Mouse (Mus musculus) kidney, adult 2 months (tissue): ENCODE results near the gene Gm21188. TPM values are rescaled to one million over a fixed set of nuclear protein-coding genes. Genes with fewer than 3 reads are reported as not detected.
"Not testable (repeated sequence)": the region's sequence is repeated elsewhere in the genome, so short reads cannot be mapped to it uniquely, and the experiment has no call there.

Experiments
- DNase-seq: peaks from one replicate; pipeline ENCODE4 v3.0.0; 2021
- H3K27ac ChIP-seq: fragments of 200-500 bp; 2 replicates; pipeline ENCODE4 v1.5.1; 2012; ENCODE audit warnings: low read depth, low read length, control low read depth, inconsistent platforms; ENCODE audit not compliant: insufficient read depth
- H3K27me3 ChIP-seq: fragments of 200-500 bp; replicated peaks from 2 replicates; pipeline ENCODE4 v1.6.1; 2012; ENCODE audit warnings: mild to moderate bottlenecking, moderate library complexity, low read length, inconsistent platforms; ENCODE audit not compliant: control insufficient read depth, insufficient read depth
- H3K36me3 ChIP-seq: fragments of 200-500 bp; 2 replicates; pipeline ENCODE4 v1.6.1; 2012; ENCODE audit warnings: mild to moderate bottlenecking, moderate library complexity, low read length, inconsistent platforms; ENCODE audit not compliant: control insufficient read depth, insufficient read depth
- H3K4me1 ChIP-seq: fragments of 200-500 bp; 2 replicates; pipeline ENCODE4 v1.6.1; 2011; ENCODE audit warnings: low read length; ENCODE audit not compliant: control insufficient read depth, insufficient read depth
- H3K4me3 ChIP-seq: fragments of 200-500 bp; 2 replicates; pipeline ENCODE4 v1.5.1; 2011; ENCODE audit warnings: mild to moderate bottlenecking, low read depth, low read length, control low read depth; ENCODE audit not compliant: insufficient read depth
- WGBS: fragments of 180-500 bp; shearing (Covaris S2); methylation state at CpG from one replicate; pipeline ENCODE4 v1.1.7; 2018; 5-methylcytosine and 5-hydroxymethylcytosine counted together
- polyA plus RNA-seq: library from polyadenylated mRNA; depleted of rRNA; stranded (reverse); fragments of >200 nt; gene quantifications from 2 replicates; pipeline ENCODE4 v1.2.3, GENCODE M21; 2012

The Gm21188 gene
- polyA plus RNA-seq, 1 experiment: 0.80 TPM

DNA sequence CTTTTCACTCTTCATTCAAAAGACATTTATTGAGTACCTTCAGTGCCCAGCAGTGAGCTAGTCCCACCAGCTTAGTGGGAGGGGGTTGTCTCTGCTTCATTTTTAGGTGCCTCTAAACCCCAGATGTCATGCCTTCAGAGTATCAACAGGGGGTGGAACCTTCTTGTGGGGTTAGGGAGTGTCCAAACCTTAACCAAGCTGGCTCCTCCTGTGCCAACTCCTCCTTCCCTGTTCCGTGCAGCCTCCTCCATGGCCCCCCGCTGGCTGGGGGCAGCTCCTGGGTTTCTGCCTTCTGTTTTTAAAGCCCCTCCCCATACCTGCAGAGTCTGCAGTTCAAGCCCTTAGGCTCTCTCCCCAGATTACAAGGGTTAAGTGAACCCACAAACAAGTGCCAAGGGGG lies 3.8 kb downstream of the Gm21188 start:
- not testable (repeated sequence) for H3K36me3 ChIP-seq, H3K27ac ChIP-seq, H3K27me3 ChIP-seq, DNase-seq, H3K4me3 ChIP-seq, H3K4me1 ChIP-seq
- WGBS: no CpG with 5 or more reads among the region's 2 CpGs

DNA sequence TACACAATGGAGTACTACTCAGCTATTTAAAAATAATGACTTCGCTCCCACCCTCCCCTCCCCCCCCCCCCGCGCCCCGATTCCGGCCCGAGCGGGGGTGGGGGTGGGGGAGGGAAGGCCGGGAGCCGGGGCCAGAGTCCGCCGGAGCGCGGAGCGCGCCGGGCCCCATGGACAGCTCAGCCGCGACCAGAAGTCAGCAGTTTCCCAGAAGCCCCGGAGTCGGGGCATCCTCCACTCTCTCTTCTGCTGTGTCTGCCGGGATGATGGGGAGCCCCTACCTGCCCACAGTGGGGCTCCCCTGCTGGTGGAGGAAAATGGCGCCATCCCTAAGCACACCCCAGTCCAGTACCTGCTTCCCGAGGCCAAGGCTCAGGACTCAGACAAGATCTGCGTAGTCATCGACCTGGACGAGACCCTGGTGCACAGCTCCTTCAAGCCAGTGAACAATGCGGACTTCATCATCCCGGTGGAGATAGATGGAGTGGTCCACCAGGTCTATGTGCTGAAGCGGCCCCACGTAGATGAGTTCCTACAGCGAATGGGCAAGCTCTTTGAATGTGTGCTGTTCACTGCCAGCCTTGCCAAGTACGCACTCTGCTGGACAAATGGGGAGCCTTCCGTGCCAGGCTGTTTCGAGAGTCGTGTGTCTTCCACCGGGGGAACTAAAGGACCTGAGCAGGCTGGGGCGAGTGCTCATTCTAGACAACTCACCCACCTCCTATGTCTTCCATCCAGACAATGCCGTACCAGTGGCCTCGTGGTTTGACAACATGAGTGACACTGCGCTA lies 5.4 kb downstream of the Gm21188 start:
- not testable (repeated sequence) for H3K36me3 ChIP-seq, H3K4me1 ChIP-seq, H3K27ac ChIP-seq, H3K4me3 ChIP-seq, H3K27me3 ChIP-seq, DNase-seq
- WGBS: 3% methylated on average over 10 of the region's 40 CpGs

DNA sequence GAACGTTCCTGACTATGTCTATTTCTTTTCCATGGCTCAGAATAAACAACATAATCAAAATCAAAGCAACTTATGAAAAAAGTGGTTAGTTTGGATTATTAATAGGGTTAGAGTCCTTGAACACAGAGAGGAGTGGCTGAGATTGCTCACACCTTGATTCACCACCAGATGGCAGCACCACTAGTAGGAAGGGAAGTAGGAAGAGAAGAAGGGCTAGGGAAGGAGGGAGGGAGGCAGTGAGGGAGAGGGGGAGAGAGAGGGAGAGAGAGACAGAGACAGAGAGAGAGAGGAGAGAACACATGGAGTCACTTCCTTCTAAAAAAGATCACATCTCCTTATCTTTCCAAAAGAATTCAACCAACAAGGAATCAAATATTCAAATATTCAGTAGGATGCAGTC lies 10.8 kb downstream of the Gm21188 start:
- not testable (repeated sequence) for H3K4me3 ChIP-seq, DNase-seq, H3K27me3 ChIP-seq, H3K27ac ChIP-seq, H3K36me3 ChIP-seq, H3K4me1 ChIP-seq
- no CpG with 5 or more reads among the region's 1 CpGs for WGBS

DNA sequence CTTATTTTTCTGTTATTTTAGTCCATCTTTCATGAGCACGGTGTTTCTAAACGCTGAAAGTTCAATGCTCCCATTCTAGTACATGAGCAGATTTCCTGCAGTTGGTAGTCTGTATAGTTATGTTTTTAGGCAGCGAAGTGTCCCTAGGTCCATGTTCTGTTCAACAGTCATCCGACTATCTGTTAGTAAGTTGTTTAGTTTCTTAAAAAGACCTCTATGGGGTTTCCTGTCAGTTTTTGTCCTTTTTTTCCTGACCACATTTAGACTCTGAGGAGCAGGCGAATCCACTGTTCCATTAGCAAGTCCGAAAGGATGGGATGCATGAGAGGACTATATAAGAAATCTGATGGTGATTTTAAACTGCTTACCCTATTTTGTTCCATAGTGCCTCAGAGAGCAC lies 14.1 kb downstream of the Gm21188 start:
- H3K36me3 ChIP-seq, H3K27me3 ChIP-seq, H3K27ac ChIP-seq, H3K4me1 ChIP-seq, H3K4me3 ChIP-seq, DNase-seq: not testable (repeated sequence)
- WGBS: 6% methylated on average over 6 of the region's 6 CpGs

DNA sequence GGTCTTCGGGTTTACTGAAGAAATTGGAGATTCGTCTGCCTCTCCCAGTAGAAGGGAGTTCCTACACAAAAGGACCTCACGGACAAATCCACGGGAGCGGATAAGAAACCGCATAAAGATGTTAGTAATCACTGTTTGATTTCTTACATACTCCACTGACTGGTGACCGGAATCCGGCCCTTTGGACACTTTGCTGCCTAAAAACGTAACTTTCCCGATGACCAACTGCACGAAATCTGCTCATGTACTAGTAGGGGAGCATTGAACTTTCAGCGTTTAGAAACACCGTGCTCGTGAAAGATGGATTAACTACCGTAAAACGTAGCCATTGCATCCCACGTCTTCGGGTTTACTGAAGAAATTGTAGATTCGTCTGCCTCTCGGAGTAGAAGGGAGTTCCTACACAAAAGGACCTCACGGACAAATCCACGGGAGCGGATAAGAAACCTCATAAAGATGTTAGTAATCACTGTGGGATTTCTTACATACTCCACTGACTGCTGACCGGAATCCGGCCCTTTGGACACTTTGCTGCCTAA lies 15.3 kb downstream of the Gm21188 start:
- H3K4me1 ChIP-seq, H3K27me3 ChIP-seq, H3K27ac ChIP-seq, H3K36me3 ChIP-seq, DNase-seq, H3K4me3 ChIP-seq: not testable (repeated sequence)
- WGBS: 3% methylated on average over 23 of the region's 25 CpGs

DNA sequence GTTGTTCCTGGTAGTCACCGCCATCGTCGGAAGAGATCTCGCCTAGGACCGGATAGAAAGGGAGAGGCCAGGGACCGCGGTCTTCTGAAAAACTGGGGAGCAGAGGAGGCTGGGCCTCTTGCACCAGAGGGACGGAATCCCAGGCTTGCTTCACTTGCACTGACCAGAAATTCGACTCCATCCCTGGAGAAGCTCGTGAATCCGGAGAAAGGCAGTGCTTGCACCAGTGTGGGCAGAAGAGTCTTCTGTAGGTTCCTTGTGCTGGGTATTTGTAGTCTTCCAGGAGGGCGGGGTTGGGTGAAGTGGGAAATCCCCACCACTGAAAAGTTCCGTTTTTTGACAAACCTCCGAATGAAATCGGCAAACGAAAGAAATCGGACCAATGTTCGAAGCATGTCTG lies 16.8 kb downstream of the Gm21188 start:
- H3K4me1 ChIP-seq, H3K27ac ChIP-seq, DNase-seq, H3K36me3 ChIP-seq, H3K27me3 ChIP-seq, H3K4me3 ChIP-seq: not testable (repeated sequence)
- WGBS: 3% methylated on average over 11 of the region's 18 CpGs

DNA sequence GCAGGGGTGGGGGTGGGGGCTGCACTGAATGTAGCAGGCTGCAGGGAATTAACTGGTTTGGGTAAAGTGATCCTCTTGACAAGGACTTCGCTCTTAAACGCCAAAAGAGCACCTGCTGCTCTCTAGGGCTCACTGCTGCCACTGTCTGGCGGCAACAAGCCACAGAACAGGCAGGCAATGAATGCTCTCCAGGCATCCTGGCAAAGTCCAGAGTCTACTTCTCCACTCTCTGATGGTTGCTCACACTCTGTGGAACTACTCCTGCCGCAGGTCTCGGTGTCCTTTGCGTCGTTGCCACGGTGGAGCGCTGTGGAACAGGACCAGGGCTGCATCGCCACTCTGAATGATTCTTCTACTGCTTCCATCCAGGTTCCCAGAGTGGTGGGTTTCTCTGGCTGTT lies 17.4 kb downstream of the Gm21188 start:
- H3K27ac ChIP-seq, H3K36me3 ChIP-seq, H3K27me3 ChIP-seq, H3K4me1 ChIP-seq, H3K4me3 ChIP-seq, DNase-seq: not testable (repeated sequence)
- 3% methylated on average over 3 of the region's 10 CpGs for WGBS

DNA sequence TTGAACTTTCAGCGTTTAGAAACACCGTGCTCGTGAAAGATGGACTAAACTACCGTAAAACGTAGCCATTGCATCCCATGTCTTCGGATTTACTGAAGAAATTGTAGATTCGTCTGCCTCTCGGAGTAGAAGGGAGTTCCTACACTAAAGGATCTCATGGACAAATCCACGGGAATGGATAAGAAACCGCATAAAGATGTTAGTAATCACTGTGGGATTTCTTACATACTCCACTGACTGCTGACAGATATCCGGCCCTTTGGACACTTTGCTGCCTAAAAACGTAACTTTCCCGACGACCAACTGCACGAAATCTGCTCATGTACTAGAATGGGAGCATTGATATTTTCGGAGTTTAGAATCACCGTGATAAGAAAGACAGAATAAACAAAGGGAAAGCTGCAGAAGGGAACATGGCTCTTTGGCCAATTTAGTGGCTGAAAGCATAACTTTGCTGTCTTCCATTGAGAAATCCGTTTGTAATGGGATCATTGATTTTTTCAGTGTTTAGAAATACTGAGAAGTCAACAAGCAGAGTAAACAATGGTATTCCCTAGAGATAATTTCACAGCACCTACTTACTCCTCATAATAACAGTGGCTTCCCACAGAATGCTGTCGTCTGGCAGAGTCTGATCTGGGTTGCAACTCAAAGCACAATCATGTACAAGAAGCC lies 18.3 kb downstream of the Gm21188 start:
- not testable (repeated sequence) for H3K36me3 ChIP-seq, H3K27ac ChIP-seq, H3K27me3 ChIP-seq, H3K4me1 ChIP-seq, H3K4me3 ChIP-seq
- 3% methylated on average over 19 of the region's 19 CpGs for WGBS
- peak; percentile 60 for DNase-seq

DNA sequence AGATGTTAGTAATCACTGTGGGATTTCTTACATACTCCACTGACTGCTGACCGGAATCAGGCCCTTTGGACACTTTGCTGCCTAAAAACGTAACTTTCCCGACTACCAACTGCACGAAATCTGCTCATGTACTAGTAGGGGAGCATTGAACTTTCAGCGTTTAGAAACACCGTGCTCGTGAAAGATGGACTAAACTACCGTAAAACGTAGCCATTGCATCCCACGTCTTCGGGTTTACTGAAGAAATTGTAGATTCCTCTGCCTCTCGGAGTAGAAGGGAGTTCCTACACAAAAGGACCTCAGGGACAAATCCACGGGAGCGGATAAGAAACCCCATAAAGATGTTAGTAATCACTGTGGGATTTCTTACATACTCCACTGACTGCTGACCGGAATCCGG lies 20.3 kb downstream of the Gm21188 start:
- not testable (repeated sequence) for H3K27ac ChIP-seq, H3K4me3 ChIP-seq, H3K4me1 ChIP-seq, H3K27me3 ChIP-seq, H3K36me3 ChIP-seq
- peak; percentile 49 for DNase-seq
- 2% methylated on average over 16 of the region's 16 CpGs for WGBS

DNA sequence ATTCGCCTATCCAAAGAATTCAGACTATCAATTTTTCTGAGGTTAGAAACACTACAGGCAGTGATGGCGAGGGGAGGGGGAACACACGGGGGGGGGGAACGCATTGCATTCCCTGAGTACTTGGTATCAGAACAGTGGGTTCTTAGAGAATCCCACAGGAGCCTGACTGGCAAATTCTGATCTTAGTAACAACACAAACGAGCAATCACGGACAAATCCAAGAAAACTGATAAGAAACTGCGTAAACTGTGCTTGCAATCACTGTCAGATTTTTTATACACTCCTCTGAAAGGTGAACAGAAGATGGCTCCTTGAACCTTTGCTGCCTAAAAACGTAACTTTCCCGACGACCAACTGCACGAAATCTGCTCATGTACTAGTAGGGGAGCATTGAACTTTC lies 24.6 kb downstream of the Gm21188 start:
- not testable (repeated sequence) for H3K4me3 ChIP-seq, H3K36me3 ChIP-seq, H3K4me1 ChIP-seq, H3K27me3 ChIP-seq, H3K27ac ChIP-seq
- 5% methylated on average over 11 of the region's 11 CpGs for WGBS
- DNase-seq: peak; percentile 34

DNA sequence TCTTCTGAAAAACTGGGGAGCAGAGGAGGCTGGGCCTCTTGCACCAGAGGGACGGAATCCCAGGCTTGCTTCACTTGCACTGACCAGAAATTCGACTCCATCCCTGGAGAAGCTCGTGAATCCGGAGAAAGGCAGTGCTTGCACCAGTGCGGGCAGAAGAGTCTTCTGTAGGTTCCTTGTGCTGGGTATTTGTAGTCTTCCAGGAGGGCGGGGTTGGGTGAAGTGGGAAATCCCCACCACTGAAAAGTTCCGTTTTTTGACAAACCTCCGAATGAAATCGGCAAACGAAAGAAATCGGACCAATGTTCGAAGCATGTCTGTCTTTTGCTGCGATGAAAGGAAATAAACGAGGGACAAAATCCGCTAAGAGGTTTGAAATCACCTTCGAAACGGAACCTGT lies 25.1 kb downstream of the Gm21188 start, which contains the start of gene Gm36079:
Gene Gm36079, minus strand, starts transcription at position 101 of the 400 bp plus-strand sequence.
- not testable (repeated sequence) for H3K27ac ChIP-seq, H3K4me3 ChIP-seq, DNase-seq, H3K27me3 ChIP-seq, H3K4me1 ChIP-seq, H3K36me3 ChIP-seq
- WGBS: 0% methylated on average over 3 of the region's 17 CpGs
